Mouse (Mus musculus): Measurements from ENCODE around the gene Zdhhc14.

DNA sequence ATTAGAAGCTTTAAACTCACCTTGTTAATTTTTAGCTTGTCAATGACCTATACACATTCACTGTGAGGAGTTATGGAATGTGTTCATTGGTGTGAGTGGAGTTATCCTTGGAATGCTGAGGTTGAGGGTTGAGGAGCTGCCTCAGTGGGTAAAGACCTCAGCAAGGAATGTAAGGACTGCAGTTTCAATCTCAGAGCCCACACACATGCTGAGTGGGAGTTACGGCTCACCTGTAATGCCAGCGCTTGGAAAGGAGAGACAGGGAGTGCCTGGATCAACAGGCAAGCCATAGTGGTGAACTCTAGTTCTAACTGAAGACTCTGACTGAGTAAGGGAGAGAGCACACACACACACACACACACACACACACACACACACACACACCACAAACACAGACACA is 28.4 kb upstream of the Zdhhc14 start:
- TF ChIP-seq ELF1 (IDR thresholded peaks at IDR 0.05; ENCODE audit: low read depth, low read length) (no peak), CTCF (conservative IDR thresholded peaks at IDR 0.05 in 1 of 2, IDR thresholded peaks at IDR 0.05 in 1 of 2; ENCODE audit: low read depth in 2 of 2, low read length in 2 of 2) (no peak), SIN3A (IDR thresholded peaks at IDR 0.05; ENCODE audit: low read length) (no peak), BHLHE40 (IDR thresholded peaks at IDR 0.05; ENCODE audit: low read depth, low read length) (no peak), E2F4 (IDR thresholded peaks at IDR 0.05; ENCODE audit: insufficient replicate concordance, low read depth, low read length) (no peak)

Measured in CH12.LX (cell line).